Mouse (Mus musculus) olfactory bulb, adult 2 months (tissue): ENCODE results near the gene Tspan18.

Source experiments
- CTCF ChIP-seq: fragments of 200-500 bp; IDR thresholded peaks from 2 replicates; pipeline ENCODE4 v1.5.1; 2012; ENCODE audit warnings: low read depth, mild to moderate bottlenecking, low read length, moderate library complexity; ENCODE audit not compliant: insufficient read depth
- POLR2A ChIP-seq: fragments of 200-500 bp; IDR thresholded peaks from 2 replicates; pipeline ENCODE4 v1.6.1; 2012; ENCODE audit warnings: mild to moderate bottlenecking, low read depth, low read length, moderate library complexity; ENCODE audit not compliant: insufficient read depth

GRCm38 (mm10) chr2:93351352-93351751 is 17.0 kb upstream of the Tspan18 start:
- TF ChIP-seq POLR2A (no peak), CTCF (no peak)
